Mouse (Mus musculus) forebrain, embryonic 14.5 days (tissue): ENCODE measurements around the gene Sult2b1. TPM values are rescaled to one million over a fixed set of nuclear protein-coding genes. Genes with fewer than 3 reads are reported as not detected.
A peak's percentile ranks its signal among the peaks of the same experiment; 100 is the strongest.

ENCODE experiments used
- ATAC-seq: fragments of 200-750 bp; cut with Nextera tagmentation; 2 replicates; pipeline ENCODE4 v1.8.0; 2017; ENCODE audit warnings: mild to moderate bottlenecking, moderate library complexity
- DNase-seq: peaks from one replicate; pipeline ENCODE4 v3.0.0-alpha.2; 2015; ENCODE audit warnings: low spot score
- H3K27ac ChIP-seq: fragments of 300-500 bp; sonication (generic); 2 replicates; pipeline ENCODE4 v1.5.1; 2014; ENCODE audit warnings: low read depth, mild to moderate bottlenecking, control low read depth, low read length, moderate library complexity
- H3K27me3 ChIP-seq: fragments of 300-500 bp; sonication (generic); replicated peaks from 2 replicates; pipeline ENCODE4 v1.6.1; 2014; ENCODE audit warnings: low read length, control low read depth, mixed read lengths; ENCODE audit not compliant: control insufficient read depth, insufficient read depth
- H3K36me3 ChIP-seq: fragments of 300-500 bp; sonication (generic); 2 replicates; pipeline ENCODE4 v1.6.1; 2014; ENCODE audit warnings: low read length, control low read depth; ENCODE audit not compliant: control insufficient read depth, insufficient read depth
- H3K4me1 ChIP-seq: fragments of 300-500 bp; sonication (generic); 2 replicates; pipeline ENCODE4 v1.6.1; 2014; ENCODE audit warnings: antibody characterized with exemption, low read length, control low read depth; ENCODE audit not compliant: control insufficient read depth, insufficient read depth
- H3K4me2 ChIP-seq: fragments of 300-500 bp; sonication (generic); 2 replicates; pipeline ENCODE4 v1.6.1; 2014; ENCODE audit warnings: mild to moderate bottlenecking, control low read depth, low read length
- H3K4me3 ChIP-seq: fragments of 300-500 bp; sonication (generic); 2 replicates; pipeline ENCODE4 v1.5.1; 2014; ENCODE audit warnings: low read depth, low read length, control low read depth
- H3K9ac ChIP-seq: fragments of 300-500 bp; sonication (generic); 2 replicates; pipeline ENCODE4 v1.6.1; 2014; ENCODE audit warnings: mild to moderate bottlenecking, low read length, control low read depth, moderate library complexity
- H3K9me3 ChIP-seq: fragments of 300-500 bp; sonication (generic); replicated peaks from 2 replicates; pipeline ENCODE4 v1.6.1; 2016; ENCODE audit warnings: low read length, control low read depth, mixed read lengths; ENCODE audit not compliant: control insufficient read depth
- WGBS: fragments of 180-500 bp; shearing (Covaris S2); extraction: QIAGEN DNeasy Blood & Tissue Kit; methylation state at CpG from one replicate; pipeline ENCODE4 v1.1.7; 2014; 5-methylcytosine and 5-hydroxymethylcytosine counted together
- polyA plus RNA-seq: library from polyadenylated mRNA; unstranded; fragments of >200 nt; fragmentation: Nextera tagmentation; extraction: Ambion mirVana; gene quantifications from 2 replicates; pipeline ENCODE4 v1.2.1, GENCODE M21; 2014

Sult2b1 gene
- polyA plus RNA-seq = 4.0 and 5.4 TPM in 2 replicates

GRCm38 (mm10) chr7:45784524-45785372 is at the start of gene Sult2b1:
TSS of gene Sult2b1 (minus strand) at chr7:45784669.
- Histone ChIP-seq H3K9me3 (no peaks in the 10 kb centered on the region), H3K9ac (peak within 1 kb of the TSS; percentile 95), H3K4me2 (peak within 1 kb of the TSS; percentile 82), H3K36me3 (peaks cover 26% of the 10 kb centered on the region), H3K4me1 (0 out of 2 replicates have a peak, but pooled peaks cover 3% of the 10 kb centered on the region), H3K27ac (peak within 1 kb of the TSS; percentile 98), H3K4me3 (peak within 1 kb of the TSS; percentile 98), H3K27me3 (no peaks in the 10 kb centered on the region)
- ATAC-seq (peak; percentile 67), DNase-seq (peak; percentile 99)
- WGBS = 20% methylated on average over 19 of the region's 20 CpGs

DNA sequence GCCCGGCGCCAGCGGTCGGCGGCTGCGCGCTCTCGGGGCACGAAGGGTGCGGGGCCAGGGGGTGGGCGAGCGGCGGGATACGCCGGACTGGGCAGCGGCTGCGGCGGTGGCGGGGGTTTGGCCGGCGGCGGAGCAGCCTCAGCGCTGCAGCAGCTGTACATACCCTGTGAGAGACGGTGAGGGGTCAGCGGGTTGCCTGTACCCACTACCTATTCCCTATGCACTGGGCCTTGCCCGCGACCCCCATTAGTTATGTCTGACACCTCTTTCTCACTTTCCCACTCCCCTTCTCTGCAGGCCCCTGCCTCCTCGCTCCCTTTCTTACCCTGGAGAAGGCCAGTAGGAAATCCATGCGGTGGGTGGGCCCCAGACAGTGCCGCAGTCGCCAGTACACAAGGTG is 49.5 kb upstream of the Sult2b1 start:
- ATAC-seq (no peak), DNase-seq (no peak)
- Histone ChIP-seq H3K4me1 (peaks cover 10% of the 10 kb centered on the region), H3K9me3 (no peaks in the 10 kb centered on the region), H3K27ac (no peak overlapping the region), H3K4me3 (peak overlapping the region; percentile 24), H3K36me3 (peaks cover 2% of the 10 kb centered on the region; the same call in 1 of the 2 replicates), H3K27me3 (peaks cover 44% of the 10 kb centered on the region), H3K4me2 (peak overlapping the region; percentile 40), H3K9ac (peak overlapping the region; percentile 21; the same call in 1 of the 2 replicates)
- WGBS = 6% methylated on average over 9 of the region's 31 CpGs

- WGBS = 1% methylated on average over 60 of the region's 86 CpGs
- Histone ChIP-seq H3K9ac (peak overlapping the region; percentile 35; the same call in 1 of the 2 replicates), H3K4me2 (peak overlapping the region; percentile 40), H3K4me1 (peaks cover 10% of the 10 kb centered on the region), H3K36me3 (peaks cover 8% of the 10 kb centered on the region), H3K9me3 (no peaks in the 10 kb centered on the region), H3K27ac (no peak overlapping the region), H3K4me3 (peak overlapping the region; percentile 24), H3K27me3 (peaks cover 44% of the 10 kb centered on the region)
- ATAC-seq (no peak), DNase-seq (no peak)
Observed at GRCm38 (mm10) chr7:45833148-45833790, 48.8 kb upstream of the Sult2b1 start.

DNA sequence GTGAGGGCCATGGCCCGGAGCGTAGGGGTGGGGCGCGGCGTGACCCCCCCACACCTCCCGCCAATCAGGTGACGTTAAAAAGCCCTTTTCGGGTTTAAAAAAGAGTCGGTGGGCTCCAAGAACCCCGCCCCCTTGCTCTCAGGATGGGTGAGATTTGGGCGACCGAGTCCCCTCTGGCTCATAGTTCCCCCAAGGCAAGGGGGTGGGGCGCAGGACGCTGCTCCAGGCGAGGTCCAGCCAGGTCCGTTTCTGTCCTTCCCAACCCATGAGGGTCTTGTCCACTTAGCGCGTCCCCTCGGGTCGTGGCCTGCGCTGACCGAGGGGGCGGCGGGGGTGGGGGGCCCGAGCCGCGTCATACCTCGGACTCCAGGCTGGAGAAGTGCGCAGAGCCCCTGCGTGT is 48.0 kb upstream of the Sult2b1 start:
- Histone ChIP-seq H3K4me2 (peak overlapping the region; percentile 40), H3K4me3 (peak overlapping the region; percentile 24), H3K36me3 (peaks cover 17% of the 10 kb centered on the region), H3K27me3 (peaks cover 44% of the 10 kb centered on the region), H3K4me1 (peaks cover 10% of the 10 kb centered on the region), H3K27ac (no peak overlapping the region), H3K9ac (no peak overlapping the region), H3K9me3 (no peaks in the 10 kb centered on the region)
- 15% methylated on average over 30 of the region's 30 CpGs for WGBS
- no peak for ATAC-seq
- no peak for DNase-seq

GRCm38 (mm10) chr7:45831128-45831525 is 46.7 kb upstream of the Sult2b1 start:
- H3K9me3 ChIP-seq = no peaks in the 10 kb centered on the region
- H3K4me2 ChIP-seq = peak overlapping the region; percentile 76
- 23% methylated on average over 5 of the region's 5 CpGs for WGBS
- peak overlapping the region; percentile 75 for H3K4me3 ChIP-seq
- peak overlapping the region; percentile 75; the same call in 1 of the 2 replicates for H3K27ac ChIP-seq
- peaks cover 10% of the 10 kb centered on the region for H3K4me1 ChIP-seq
- peaks cover 44% of the 10 kb centered on the region for H3K27me3 ChIP-seq
- H3K36me3 ChIP-seq = peaks cover 30% of the 10 kb centered on the region
- DNase-seq (no peak), ATAC-seq (no peak; the same call in 1 of the 2 replicates)
- H3K9ac ChIP-seq = peak overlapping the region; percentile 62

- Histone ChIP-seq H3K4me3 (peak within 1 kb of the TSS; percentile 75), H3K36me3 (peaks cover 35% of the 10 kb centered on the region), H3K27me3 (peaks cover 41% of the 10 kb centered on the region), H3K27ac (peak within 1 kb of the TSS; percentile 75; the same call in 1 of the 2 replicates), H3K4me1 (peaks cover 10% of the 10 kb centered on the region), H3K9ac (peak within 1 kb of the TSS; percentile 62), H3K4me2 (peak within 1 kb of the TSS; percentile 76), H3K9me3 (no peaks in the 10 kb centered on the region)
- peak; percentile 92 for ATAC-seq
- under 1% methylated on average over 35 of the region's 35 CpGs for WGBS
- DNase-seq = peak; percentile 97
Observed at GRCm38 (mm10) chr7:45830427-45831127, 46.1 kb upstream of the Sult2b1 start, which contains the start of gene Grwd1. TSS of gene Grwd1 (minus strand) at chr7:45830944.

- no peak overlapping the region for H3K4me3 ChIP-seq
- H3K27ac ChIP-seq = no peak overlapping the region
- H3K4me2 ChIP-seq = no peak overlapping the region
- H3K9ac ChIP-seq = no peak overlapping the region
- ATAC-seq (no peak), DNase-seq (no peak)
- 87% methylated on average over 7 of the region's 7 CpGs for WGBS
- peaks cover 10% of the 10 kb centered on the region for H3K4me1 ChIP-seq
- H3K36me3 ChIP-seq = peaks cover 56% of the 10 kb centered on the region
- H3K9me3 ChIP-seq = no peaks in the 10 kb centered on the region
- peaks cover 2% of the 10 kb centered on the region for H3K27me3 ChIP-seq
Observed at GRCm38 (mm10) chr7:45826631-45827030, 42.2 kb upstream of the Sult2b1 start.

DNA sequence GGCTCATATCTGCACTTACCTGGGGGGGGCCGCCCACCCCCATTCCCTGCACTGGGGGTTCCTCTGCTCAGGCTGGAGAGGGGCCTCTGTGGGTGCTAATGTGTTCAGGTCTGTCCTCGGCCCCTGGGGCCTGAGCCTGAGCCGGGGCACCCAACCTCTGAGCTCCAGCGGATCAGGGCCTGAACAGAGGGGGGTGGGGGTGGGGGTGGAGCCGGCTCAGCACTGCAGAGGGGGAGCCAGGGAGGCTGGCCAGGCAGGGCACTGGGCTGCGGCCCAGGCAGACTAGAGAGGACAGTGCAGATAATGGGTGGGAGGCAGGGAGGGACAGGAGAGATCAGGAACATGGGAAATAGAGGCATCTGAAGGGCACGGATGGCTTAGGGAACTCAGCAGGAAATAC is 40.1 kb upstream of the Sult2b1 start, which contains the start of gene Kcnj14:
Kcnj14 (minus strand) TSS at position 185 of the 400 bp plus-strand sequence.
- ATAC-seq (no peak), DNase-seq (no peak)
- Histone ChIP-seq H3K9me3 (no peaks in the 10 kb centered on the region), H3K4me3 (no peak within 1 kb of the TSS), H3K4me1 (peaks cover under 1% of the 10 kb centered on the region; the same call in 1 of the 2 replicates), H3K27me3 (no peaks in the 10 kb centered on the region), H3K4me2 (no peak within 1 kb of the TSS), H3K36me3 (peaks cover 56% of the 10 kb centered on the region), H3K27ac (no peak within 1 kb of the TSS), H3K9ac (no peak within 1 kb of the TSS)
- 66% methylated on average over 7 of the region's 7 CpGs for WGBS
